Comparison of ENCODE assay signal across 20 mouse cellular contexts in the genomic region with DNA sequence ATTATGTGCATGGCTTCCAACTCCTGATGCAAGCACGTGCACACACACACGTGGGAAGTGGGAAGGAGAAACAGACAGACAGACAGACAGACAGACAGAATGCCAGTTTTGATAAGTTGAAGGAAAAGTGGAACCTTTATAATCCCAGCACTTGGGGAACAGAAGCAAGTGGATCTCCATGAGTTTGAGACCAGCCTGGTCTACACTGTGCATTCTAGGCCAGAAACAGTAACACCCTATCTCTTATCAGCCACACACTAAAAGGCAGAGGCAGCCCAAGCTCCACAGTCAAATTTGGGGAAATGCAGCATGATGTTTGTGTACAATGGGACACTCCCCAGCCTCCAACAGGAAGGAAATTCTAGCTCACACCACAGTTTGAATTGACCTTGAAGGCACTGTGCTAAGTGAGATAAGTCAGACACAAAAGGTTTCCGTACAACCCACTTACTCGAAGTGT. TPM values are rescaled to one million over a fixed set of nuclear protein-coding genes. Genes with fewer than 3 reads are reported as not detected.
A peak's percentile ranks its signal among the peaks of the same experiment; 100 is the strongest.
DNase-seq lines count a peak whose midpoint lies in the region; ATAC-seq and TF ChIP-seq lines count a peak whose summit lies in the region.
"Had no signal": no experiment of that assay in that cellular context is flagged by ENCODE, and none has a peak within 500 bp of the region (broad histone marks: within the 10 kb centered on the region; RNA-seq: fewer than 3 reads in every experiment).

No protein-coding gene starts in this region.

- no peaks in the 10 kb centered on the region for H3K9me3 ChIP-seq in midbrain, embryonic 11.5 days (ENCODE audit: control insufficient read depth, low read length)
- no peaks in the 10 kb centered on the region for H3K9me3 ChIP-seq in midbrain, embryonic 14.5 days (ENCODE audit: control insufficient read depth, low read length)
- H3K9me3 ChIP-seq in liver, embryonic 12.5 days (replicated peaks), result no peaks in the 10 kb centered on the region
- H3K9me3 ChIP-seq: forebrain, embryonic 13.5 days; heart, embryonic 13.5 days; limb, embryonic 15.5 days had no signal

- WGBS in midbrain, embryonic 11.5 days, result 88% methylated on average over 4 of the region's 4 CpGs
- WGBS in midbrain, embryonic 14.5 days, result 88% methylated on average over 4 of the region's 4 CpGs
- 28% methylated on average over 4 of the region's 4 CpGs for WGBS in liver, embryonic 12.5 days (ENCODE audit: insufficient replicate concordance)
- 55% methylated on average over 4 of the region's 4 CpGs for WGBS in thymus, adult 2 months

- H3K4me2 ChIP-seq in midbrain, embryonic 11.5 days, result no peak overlapping the region
- H3K4me2 ChIP-seq in midbrain, embryonic 14.5 days (ENCODE audit: low read length), result no peak overlapping the region
- H3K4me2 ChIP-seq in liver, embryonic 12.5 days, result peak overlapping the region; percentile 4
- H3K4me2 ChIP-seq: forebrain, embryonic 13.5 days; heart, embryonic 13.5 days; limb, embryonic 15.5 days had no signal

- no peak for TF ChIP-seq POLR2A in thymus, adult 2 months (IDR thresholded peaks at IDR 0.05; ENCODE audit: control insufficient read depth, extremely low read depth, insufficient read depth, low read length, poor library complexity)

- H3K27ac ChIP-seq in midbrain, embryonic 11.5 days (ENCODE audit: low read depth, low read length), result no peak overlapping the region
- H3K27ac ChIP-seq in midbrain, embryonic 14.5 days (replicated peaks; ENCODE audit: low read depth, low read length), result no peak overlapping the region
- H3K27ac ChIP-seq in liver, embryonic 12.5 days, result peak overlapping the region; percentile 49
- H3K27ac ChIP-seq in thymus, adult 2 months (ENCODE audit: control insufficient read depth, insufficient read depth, low read length), result no peak overlapping the region
- H3K27ac ChIP-seq: forebrain, embryonic 13.5 days; gastrocnemius, adult 2 months; heart, embryonic 13.5 days; limb, embryonic 15.5 days; macrophage had no signal

- TF ChIP-seq CTCF in thymus, adult 2 months (IDR thresholded peaks at IDR 0.05; ENCODE audit: borderline replicate concordance, control insufficient read depth, extremely low read depth, insufficient read depth, low read length, poor library complexity), result no peak

- H3K4me3 ChIP-seq in midbrain, embryonic 11.5 days (ENCODE audit: low read depth, low read length), result no peak overlapping the region
- H3K4me3 ChIP-seq in midbrain, embryonic 14.5 days (replicated peaks; ENCODE audit: low read depth, low read length), result no peak overlapping the region
- H3K4me3 ChIP-seq in liver, embryonic 12.5 days, result no peak overlapping the region
- no peak overlapping the region for H3K4me3 ChIP-seq in thymus, adult 2 months (ENCODE audit: control insufficient read depth, insufficient read depth, low read length)
- H3K4me3 ChIP-seq: forebrain, embryonic 13.5 days; gastrocnemius, adult 2 months; heart, embryonic 13.5 days; limb, embryonic 15.5 days had no signal

- no peak for ATAC-seq in midbrain, embryonic 11.5 days (ENCODE audit: low FRiP score)
- ATAC-seq in midbrain, embryonic 14.5 days (ENCODE audit: low FRiP score, low TSS enrichment), result no peak
- ATAC-seq in liver, embryonic 12.5 days, result peak; percentile 55
- ATAC-seq: forebrain, embryonic 13.5 days; inflammation-experienced regulatory T-cells, adult 6 months; Patski had no signal

- no peaks in the 10 kb centered on the region for H3K36me3 ChIP-seq in midbrain, embryonic 11.5 days (ENCODE audit: control insufficient read depth, insufficient read depth, low read length)
- H3K36me3 ChIP-seq in midbrain, embryonic 14.5 days (ENCODE audit: control insufficient read depth, insufficient read depth, low read length), result no peaks in the 10 kb centered on the region
- H3K36me3 ChIP-seq in liver, embryonic 12.5 days, result no peaks in the 10 kb centered on the region
- H3K36me3 ChIP-seq in thymus, adult 2 months (ENCODE audit: control insufficient read depth, insufficient read depth, low read length), result no peaks in the 10 kb centered on the region
- H3K36me3 ChIP-seq: heart, embryonic 13.5 days; limb, embryonic 15.5 days had no signal

- peaks cover under 1% of the 10 kb centered on the region for H3K4me1 ChIP-seq in midbrain, embryonic 11.5 days (ENCODE audit: control insufficient read depth, insufficient read depth, low read length)
- H3K4me1 ChIP-seq in midbrain, embryonic 14.5 days (ENCODE audit: control insufficient read depth, insufficient read depth, low read length), result no peaks in the 10 kb centered on the region
- peaks cover 79% of the 10 kb centered on the region for H3K4me1 ChIP-seq in liver, embryonic 12.5 days
- peaks cover 11% of the 10 kb centered on the region for H3K4me1 ChIP-seq in thymus, adult 2 months (replicated peaks; ENCODE audit: control insufficient read depth, insufficient read depth, low read length)
- H3K4me1 ChIP-seq: forebrain, embryonic 13.5 days had no signal

- H3K9ac ChIP-seq in midbrain, embryonic 11.5 days (ENCODE audit: low read length), result no peak overlapping the region
- no peak overlapping the region for H3K9ac ChIP-seq in midbrain, embryonic 14.5 days (replicated peaks; ENCODE audit: low read length)
- H3K9ac ChIP-seq in liver, embryonic 12.5 days, result peak overlapping the region; percentile 24
- H3K9ac ChIP-seq: forebrain, embryonic 13.5 days; heart, embryonic 13.5 days; limb, embryonic 15.5 days had no signal

- H3K27me3 ChIP-seq in midbrain, embryonic 11.5 days (ENCODE audit: control insufficient read depth, insufficient read depth, low read length), result peaks cover 19% of the 10 kb centered on the region
- H3K27me3 ChIP-seq in midbrain, embryonic 14.5 days (ENCODE audit: control insufficient read depth, insufficient read depth, low read length), result no peaks in the 10 kb centered on the region; the same call in 1 of the 2 replicates
- no peaks in the 10 kb centered on the region for H3K27me3 ChIP-seq in liver, embryonic 12.5 days (replicated peaks)
- H3K27me3 ChIP-seq in thymus, adult 2 months (ENCODE audit: control insufficient read depth, insufficient read depth, low read length), result no peaks in the 10 kb centered on the region
- H3K27me3 ChIP-seq: forebrain, embryonic 13.5 days; heart, embryonic 13.5 days; limb, embryonic 15.5 days; Patski had no signal

- DNase-seq in midbrain, embryonic 11.5 days (ENCODE audit: low spot score, missing footprints), result peak; percentile 56
- no peak for DNase-seq in midbrain, embryonic 14.5 days
- DNase-seq in ZHBTc4 (ENCODE audit: low read depth, low spot score), result peak; percentile 53
- no peak for DNase-seq in thymus, postnatal 0 days (ENCODE audit: low spot score)
- no peak for DNase-seq in thymus, adult 2 months
- no peak for DNase-seq in cerebellum, adult 9-10 months
- DNase-seq: cerebellum, adult 11 months; cerebellum, postnatal 25 days; gastrocnemius, adult 2 months; heart, postnatal 4 days; kidney, adult 9 months; kidney, postnatal 4 days; thymus, postnatal 14 days had no signal

RNA-seq across cellular contexts. Expression of a gene that starts 29.4 kb away (rescaled TPM):
- polyA plus RNA-seq in midbrain, embryonic 11.5 days (2014; fragmentation: Nextera tagmentation; extraction: Ambion mirVana), result 0.36 and 0.45 TPM in 2 replicates
- polyA plus RNA-seq in midbrain, embryonic 14.5 days (2014; fragmentation: Nextera tagmentation; extraction: Ambion mirVana), result 0.27 and 0.66 TPM in 2 replicates
- 1.9 and 2.1 TPM in 2 replicates for polyA plus RNA-seq in liver, embryonic 12.5 days (2016; fragmentation: Nextera tagmentation; extraction: Ambion mirVana)
- polyA plus RNA-seq in thymus, postnatal 0 days (2015; fragmentation: Nextera tagmentation; extraction: Ambion mirVana), result 4.1 and 4.2 TPM in 2 replicates
- polyA plus RNA-seq in thymus, adult 2 months (2012; rRNA removed), result 10.4 and 11.1 TPM in 2 replicates

RNA-seq across cellular contexts. Expression of a gene that starts 52.4 kb away (rescaled TPM):
- polyA plus RNA-seq in midbrain, embryonic 11.5 days (2014; fragmentation: Nextera tagmentation; extraction: Ambion mirVana), result 2.0 and 2.3 TPM in 2 replicates
- 0.57 and 2.0 TPM in 2 replicates for polyA plus RNA-seq in midbrain, embryonic 14.5 days (2014; fragmentation: Nextera tagmentation; extraction: Ambion mirVana)
- polyA plus RNA-seq in liver, embryonic 12.5 days (2016; fragmentation: Nextera tagmentation; extraction: Ambion mirVana), result 2.9 and 3.1 TPM in 2 replicates
- 1.0 and 1.1 TPM in 2 replicates for polyA plus RNA-seq in thymus, postnatal 0 days (2015; fragmentation: Nextera tagmentation; extraction: Ambion mirVana)
- polyA plus RNA-seq in thymus, adult 2 months (2012; rRNA removed), result 0.43 and 0.69 TPM in 2 replicates
- polyA plus RNA-seq: macrophage had no signal

Comparison
In these comparisons a context has a peak if more than half of its experiments do, and no peak if none do; other contexts are left out.
1. DNase-seq: peak in midbrain, embryonic 11.5 days (single experiment) and ZHBTc4 (single experiment); none in midbrain, embryonic 14.5 days (single experiment), thymus, postnatal 0 days (single experiment), thymus, adult 2 months (single experiment) and cerebellum, adult 9-10 months (single experiment).